Mouse (Mus musculus) small intestine, adult 2 months (tissue): ENCODE data around the gene Arhgap24.

Experiments used
- CTCF ChIP-seq: fragments of 200-500 bp; IDR thresholded peaks from 2 replicates; pipeline ENCODE4 v1.5.1; 2012; ENCODE audit warnings: low read depth, mild to moderate bottlenecking, control low read depth, inconsistent platforms, low read length, moderate library complexity, mixed read lengths; ENCODE audit not compliant: insufficient replicate concordance, insufficient read length; ENCODE audit errors: extremely low read depth
- POLR2A ChIP-seq: fragments of 200-500 bp; IDR thresholded peaks from 2 replicates; pipeline ENCODE4 v1.6.1; 2012; ENCODE audit warnings: low read depth, mild to moderate bottlenecking, control low read depth, inconsistent platforms, low read length, moderate library complexity

DNA sequence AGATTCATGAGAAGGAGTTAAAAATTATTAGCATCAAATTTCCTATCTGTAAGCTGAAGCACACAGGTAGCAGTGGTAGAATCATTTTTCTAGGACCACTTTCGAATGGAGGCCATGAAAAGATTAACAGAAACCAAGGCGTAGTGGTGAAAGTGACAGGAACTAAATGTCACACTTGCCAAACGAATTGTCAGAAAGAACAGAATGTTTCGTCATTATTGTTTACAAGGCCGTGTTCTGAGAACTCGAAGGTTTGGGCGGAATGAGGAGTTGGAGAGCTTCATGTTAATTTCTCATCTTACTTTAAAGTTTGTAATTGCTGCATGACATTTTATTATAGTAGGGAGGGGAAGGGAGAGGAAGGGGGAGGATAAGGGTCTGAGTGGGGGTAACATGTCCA is 162.2 kb downstream of the Arhgap24 start:
- TF ChIP-seq POLR2A = no peak
- TF ChIP-seq CTCF = no peak
